Comparison of ENCODE assay signal across 8 mouse cellular contexts in genomic region chr19:8818801-8819595, GRCm38 (mm10). TPM values are rescaled to one million over a fixed set of nuclear protein-coding genes. Genes with fewer than 3 reads are reported as not detected.
DNase-seq lines count a peak whose midpoint lies in the region; ATAC-seq lines count a peak whose summit lies in the region.

Ttc9c (minus strand) TSS chr19:8819333.

- DNase-seq in cerebellum, postnatal 4 days (ENCODE audit: low spot score in 2 of 2), result peak; percentile 82 to 91
- peak; percentile 96 to 98 for DNase-seq in frontal cortex, postnatal 36 days (ENCODE audit: low spot score in 2 of 2)
- peak; percentile 99 for DNase-seq in hindbrain, embryonic 14.5 days (ENCODE audit: low spot score)
- peak; percentile 77 to 90 for DNase-seq in layer of hippocampus, postnatal 25 days (ENCODE audit: extremely low spot score in 1 of 2, low spot score in 1 of 2)
- peak; percentile 96 for DNase-seq in lung, postnatal 14 days
- peak; percentile 96 for DNase-seq in retina, adult 2 months (ENCODE audit: low read depth, low spot score)
- peak; percentile 91 for DNase-seq in thymus, postnatal 4 days

- H3K9me3 ChIP-seq in hindbrain, embryonic 14.5 days (ENCODE audit: control insufficient read depth, low read length), result no peaks in the 10 kb centered on the region

- peak within 1 kb of the TSS; percentile 90 for H3K9ac ChIP-seq in hindbrain, embryonic 14.5 days

- peaks cover 30% of the 10 kb centered on the region for H3K36me3 ChIP-seq in hindbrain, embryonic 14.5 days (replicated peaks; ENCODE audit: control insufficient read depth, insufficient read depth)

- H3K4me1 ChIP-seq in hindbrain, embryonic 14.5 days (replicated peaks; ENCODE audit: control insufficient read depth, insufficient read depth, low read length), result peaks cover 47% of the 10 kb centered on the region

- peak within 1 kb of the TSS; percentile 96 for H3K27ac ChIP-seq in hindbrain, embryonic 14.5 days

- H3K4me3 ChIP-seq in hindbrain, embryonic 14.5 days (replicated peaks; ENCODE audit: low read length), result peak within 1 kb of the TSS; percentile 90

- peak within 1 kb of the TSS; percentile 76 for H3K4me2 ChIP-seq in hindbrain, embryonic 14.5 days (replicated peaks)

- no peaks in the 10 kb centered on the region for H3K27me3 ChIP-seq in hindbrain, embryonic 14.5 days (ENCODE audit: control insufficient read depth, insufficient read depth, low read length)

- ATAC-seq in activated CD4-positive, CD25-positive, alpha-beta regulatory T cell, adult 4 months, result peak; percentile 66
- peak; percentile 93 for ATAC-seq in hindbrain, embryonic 14.5 days (ENCODE audit: low FRiP score)

- under 1% methylated on average over 33 of the region's 33 CpGs for WGBS in hindbrain, embryonic 14.5 days

RNA-seq across cellular contexts. Expression of gene Ttc9c, which starts in this region (rescaled TPM):
- 10 to 100 TPM; 39.9 to 43.8 TPM for polyA plus RNA-seq in activated CD4-positive, CD25-positive, alpha-beta regulatory T cell, adult 4 months (2017; shearing (Covaris generic))
- 46.9 and 56.1 TPM in 2 replicates for polyA plus RNA-seq in hindbrain, embryonic 14.5 days (2014; fragmentation: Nextera tagmentation; extraction: Ambion mirVana)
- total RNA-seq in layer of hippocampus, postnatal 25 days (2021), result 10 to 100 TPM; 35.3 to 36.4 TPM

Comparison
In these comparisons a context has a peak if more than half of its experiments do, and no peak if none do; other contexts are left out.
1. Peak in every context shown above with its lines: DNase-seq, ATAC-seq, H3K4me3 ChIP-seq and H3K27ac ChIP-seq.